Mouse (Mus musculus) heart, adult 2 months (tissue): ENCODE results near the gene Klhdc8b. TPM values are rescaled to one million over a fixed set of nuclear protein-coding genes. Genes with fewer than 3 reads are reported as not detected.
A peak's percentile ranks its signal among the peaks of the same experiment; 100 is the strongest.

Experiments used
- DNase-seq, 2 experiments: peaks; one replicate each; pipeline ENCODE4 v3.0.0; 2021
- H3K27ac ChIP-seq: fragments of 200-600 bp; 2 replicates; pipeline ENCODE4 v1.8.1; 2022
- H3K27me3 ChIP-seq: fragments of 200-500 bp; 2 replicates; pipeline ENCODE4 v1.6.1; 2012; ENCODE audit warnings: mild to moderate bottlenecking, low read length, inconsistent platforms, mixed read lengths; ENCODE audit not compliant: control insufficient read depth, insufficient read depth
- H3K36me3 ChIP-seq: fragments of 200-500 bp; 2 replicates; pipeline ENCODE4 v1.6.1; 2012; ENCODE audit warnings: low read length, inconsistent platforms; ENCODE audit not compliant: control insufficient read depth, insufficient read depth
- H3K4me1 ChIP-seq: fragments of 200-500 bp; 2 replicates; pipeline ENCODE4 v1.6.1; 2011; ENCODE audit warnings: low read length; ENCODE audit not compliant: control insufficient read depth, insufficient read depth
- H3K4me3 ChIP-seq: fragments of 200-600 bp; 2 replicates; pipeline ENCODE4 v1.8.1; 2022
- H3K79me2 ChIP-seq: fragments of 200-500 bp; replicated peaks from 2 replicates; pipeline ENCODE4 v1.6.1; 2012; ENCODE audit warnings: mild to moderate bottlenecking, inconsistent platforms, low read length, moderate library complexity, mixed read lengths; ENCODE audit not compliant: control insufficient read depth, insufficient read depth
- H3K9ac ChIP-seq: fragments of 200-500 bp; 2 replicates; pipeline ENCODE4 v1.6.1; 2012; ENCODE audit warnings: low read depth, mild to moderate bottlenecking, control low read depth, inconsistent platforms, low read length, mixed read lengths
- CTCF ChIP-seq: fragments of 200-600 bp; IDR thresholded peaks from 2 replicates; pipeline ENCODE4 v1.8.1; 2022; ENCODE audit warnings: antibody characterized with exemption, mild to moderate bottlenecking, moderate library complexity
- EP300 ChIP-seq: fragments of 200-500 bp; IDR thresholded peaks from 2 replicates; pipeline ENCODE4 v1.6.1; 2011; ENCODE audit warnings: low read depth, low read length, control low read depth; ENCODE audit not compliant: insufficient read depth
- POLR2A ChIP-seq: fragments of 200-500 bp; IDR thresholded peaks from 2 replicates; pipeline ENCODE4 v1.6.1; 2011; ENCODE audit warnings: mild to moderate bottlenecking, low read depth, low read length, control low read depth; ENCODE audit not compliant: insufficient read depth
- WGBS: fragments of 180-500 bp; shearing (Covaris S2); methylation state at CpG from one replicate; pipeline ENCODE4 v1.1.7; 2018; 5-methylcytosine and 5-hydroxymethylcytosine counted together
- intact Hi-C: fragments of 180-260 bp; cut with DNase I; formaldehyde crosslinking; loops from one replicate; pipeline ENCODE4 v1.15.1; 2025
- long read RNA-seq: library from polyadenylated mRNA; stranded (forward); transcript quantifications from one replicate; pipeline ENCODE4 v2.0.0, GENCODE M21; 2021
- polyA plus RNA-seq: library from polyadenylated mRNA; depleted of rRNA; stranded (reverse); fragments of >200 nt; gene quantifications from 2 replicates; pipeline ENCODE4 v1.2.3, GENCODE M21; 2012; rRNA removed
- total RNA-seq, 2 experiments: library from RNA; stranded (reverse); gene quantifications; 2 replicates each; pipeline ENCODE4 v1.2.3; 2021

The Klhdc8b gene
- total RNA-seq (1 to 10 TPM; 4.9 to 5.8 TPM), polyA plus RNA-seq (21.5 and 26.6 TPM in 2 replicates)
- long read RNA-seq, transcript Klhdc8b-201 (6 exons, 1,897 nt): major isoform, 5 of 7 reads
- long read RNA-seq, partial matches to known transcripts: 0 of 7 reads
- long read RNA-seq, other reads (novel, unspliced or antisense): 2 of 7 reads

DNA sequence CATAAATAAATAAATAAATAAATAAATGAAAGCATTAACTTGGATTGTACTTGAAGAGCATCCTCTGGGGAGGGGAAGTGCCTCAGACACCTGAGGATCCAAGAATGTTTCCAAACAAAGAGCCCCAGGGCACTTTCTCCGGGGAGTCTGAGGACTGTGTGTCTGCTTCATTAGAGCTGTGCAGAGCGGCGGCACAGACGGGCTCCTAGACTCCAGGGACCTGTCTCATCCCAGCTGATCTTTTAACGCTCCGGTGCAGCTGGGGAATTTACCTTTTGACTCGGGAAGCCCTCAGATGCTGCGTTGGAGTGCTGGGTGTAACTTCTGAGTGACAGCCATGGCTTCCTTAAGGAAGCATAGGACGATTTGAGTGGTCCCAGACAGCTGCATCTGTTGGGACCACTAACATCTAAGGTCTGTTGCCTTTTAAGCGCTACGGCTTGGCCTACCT lies at the start of gene Klhdc8b:
TSS of gene Klhdc8b (minus strand) at position 401 of the 451 bp plus-strand sequence.
- peak within 1 kb of the TSS; percentile 97 for H3K4me3 ChIP-seq
- H3K9ac ChIP-seq: peak within 1 kb of the TSS; percentile 96
- peak within 1 kb of the TSS; percentile 97 for H3K27ac ChIP-seq
- no peaks in the 10 kb centered on the region for H3K27me3 ChIP-seq
- peaks cover 2% of the 10 kb centered on the region for H3K79me2 ChIP-seq
- no peaks in the 10 kb centered on the region for H3K36me3 ChIP-seq
- 18% methylated on average over 11 of the region's 11 CpGs for WGBS
- peaks cover 13% of the 10 kb centered on the region for H3K4me1 ChIP-seq
- intact Hi-C loops: loop anchor here (2.0 kb wide), 1 partner anchor 18 kb away; the partner anchor contains the start of gene Lamb2
- DNase-seq: peak in 1 of 2 experiments; percentile 34
- no peak for TF ChIP-seq CTCF

GRCm38 (mm10) chr9:108508776-108509175 lies 47.4 kb upstream of the Klhdc8b start:
- Histone ChIP-seq H3K9ac (no peak overlapping the region), H3K4me1 (peaks cover 2% of the 10 kb centered on the region), H3K27ac (no peak overlapping the region; the same call in 1 of the 2 replicates), H3K4me3 (peak overlapping the region; percentile 97; the same call in 1 of the 2 replicates), H3K79me2 (no peaks in the 10 kb centered on the region), H3K27me3 (no peaks in the 10 kb centered on the region), H3K36me3 (no peaks in the 10 kb centered on the region)
- TF ChIP-seq EP300 (no peak), CTCF (no peak)
- 83% methylated on average over 7 of the region's 7 CpGs for WGBS
- no peak for DNase-seq
- intact Hi-C loops: loop anchor here (1.0 kb wide), 1 partner anchor 8 kb away; the partner anchor contains the start of gene Qrich1

- DNase-seq: peak; percentile 91 to 95
- no peaks in the 10 kb centered on the region for H3K36me3 ChIP-seq
- no peaks in the 10 kb centered on the region for H3K27me3 ChIP-seq
- intact Hi-C loops: loop anchor here (1.0 to 2.0 kb wide), 2 partner anchors 8 to 17 kb away; partner anchors contain the start of genes Qrich1 and Usp19
- peak within 1 kb of the TSS; percentile 88 for H3K27ac ChIP-seq
- H3K4me3 ChIP-seq: peak within 1 kb of the TSS; percentile 97
- WGBS: under 1% methylated on average over 37 of the region's 37 CpGs
- H3K4me1 ChIP-seq: peaks cover 2% of the 10 kb centered on the region
- H3K9ac ChIP-seq: peak within 1 kb of the TSS; percentile 73
- TF ChIP-seq CTCF: no peak
- peak; percentile 75 for TF ChIP-seq POLR2A
- TF ChIP-seq EP300: 0 out of 2 replicates have a peak, but pooled peaks have one; percentile 23
- H3K79me2 ChIP-seq: no peaks in the 10 kb centered on the region
Observed at GRCm38 (mm10) chr9:108507619-108508434, 46.4 kb upstream of the Klhdc8b start, which contains the start of gene Qars. TSS of gene Qars (plus strand) at chr9:108507706.

- Histone ChIP-seq H3K4me3 (no peak overlapping the region), H3K27me3 (no peaks in the 10 kb centered on the region), H3K4me1 (peaks cover 2% of the 10 kb centered on the region), H3K36me3 (no peaks in the 10 kb centered on the region), H3K9ac (no peak overlapping the region), H3K79me2 (no peaks in the 10 kb centered on the region), H3K27ac (peak overlapping the region; percentile 88)
- 85% methylated on average over 7 of the region's 7 CpGs for WGBS
- DNase-seq: no peak
- TF ChIP-seq EP300: no peak
- TF ChIP-seq CTCF: no peak
- no peak for TF ChIP-seq POLR2A
- intact Hi-C loops: loop anchor here (2.0 kb wide), 1 partner anchor 16 kb away; the partner anchor contains the start of gene Usp19
Observed at GRCm38 (mm10) chr9:108506901-108507300, 45.5 kb upstream of the Klhdc8b start.

DNA sequence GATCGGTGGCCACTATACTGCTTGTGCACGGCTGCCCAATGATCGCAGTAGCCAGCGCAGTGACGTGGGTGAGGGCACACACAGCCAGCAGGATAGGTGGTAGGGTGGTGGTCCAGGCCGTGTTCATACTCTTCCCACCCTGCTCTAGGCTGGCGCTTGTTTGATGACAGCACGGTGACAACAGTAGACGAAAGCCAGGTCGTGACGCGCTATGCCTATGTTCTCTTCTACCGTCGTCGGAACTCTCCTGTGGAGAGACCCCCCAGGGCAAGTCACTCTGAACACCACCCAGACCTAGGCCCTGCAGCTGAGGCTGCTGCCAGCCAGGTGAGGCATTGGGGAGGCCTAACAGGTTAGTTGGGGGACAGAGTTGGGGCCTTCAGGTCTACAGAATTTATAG lies 38.6 kb upstream of the Klhdc8b start:
- Histone ChIP-seq H3K79me2 (no peaks in the 10 kb centered on the region), H3K27ac (no peak overlapping the region), H3K4me3 (no peak overlapping the region), H3K27me3 (no peaks in the 10 kb centered on the region), H3K9ac (no peak overlapping the region), H3K4me1 (no peaks in the 10 kb centered on the region), H3K36me3 (no peaks in the 10 kb centered on the region)
- DNase-seq: no peak
- TF ChIP-seq CTCF: no peak
- intact Hi-C loops: no loop called here
- 85% methylated on average over 15 of the region's 15 CpGs for WGBS

GRCm38 (mm10) chr9:108499231-108499630 lies 37.9 kb upstream of the Klhdc8b start:
- intact Hi-C loops: no loop called here
- H3K4me3 ChIP-seq: no peak overlapping the region
- TF ChIP-seq POLR2A: no peak
- TF ChIP-seq CTCF: no peak
- TF ChIP-seq EP300: no peak
- no peak for DNase-seq
- H3K9ac ChIP-seq: no peak overlapping the region
- H3K4me1 ChIP-seq: no peaks in the 10 kb centered on the region
- no peaks in the 10 kb centered on the region for H3K27me3 ChIP-seq
- no peaks in the 10 kb centered on the region for H3K36me3 ChIP-seq
- no peak overlapping the region for H3K27ac ChIP-seq
- no peaks in the 10 kb centered on the region for H3K79me2 ChIP-seq
- 92% methylated on average over 7 of the region's 7 CpGs for WGBS
